Mouse (Mus musculus): Measurements from ENCODE around the gene Vav2.

GRCm38 (mm10) chr2:27426855-27427457, at the start of gene Vav2:
- TF ChIP-seq EP300 (IDR thresholded peaks at IDR 0.05; ENCODE audit: low read depth) (no peak), CTCF (IDR thresholded peaks at IDR 0.05; ENCODE audit: low read depth) (no peak)
